Mouse (Mus musculus) intestine, embryonic 16.5 days (tissue): Measurements from ENCODE around the gene Mcf2l. TPM values are rescaled to one million over a fixed set of nuclear protein-coding genes. Genes with fewer than 3 reads are reported as not detected.

Experiments used
- ATAC-seq: fragments of 200-750 bp; cut with Nextera tagmentation; 2 replicates; pipeline ENCODE4 v1.8.0; 2017; ENCODE audit warnings: moderate TSS enrichment, moderate library complexity
- H3K27ac ChIP-seq: fragments of 300-500 bp; sonication (generic); 2 replicates; pipeline ENCODE4 v1.5.1; 2014; ENCODE audit warnings: mild to moderate bottlenecking, low read length
- H3K27me3 ChIP-seq: fragments of 300-500 bp; sonication (generic); replicated peaks from 2 replicates; pipeline ENCODE4 v1.6.1; 2014; ENCODE audit warnings: low read length, control low read depth, mixed read lengths; ENCODE audit not compliant: control insufficient read depth, insufficient read depth
- H3K36me3 ChIP-seq: fragments of 300-500 bp; sonication (generic); 2 replicates; pipeline ENCODE4 v1.6.1; 2014; ENCODE audit warnings: low read length, control low read depth; ENCODE audit not compliant: control insufficient read depth, insufficient read depth
- H3K4me1 ChIP-seq: fragments of 300-500 bp; sonication (generic); 2 replicates; pipeline ENCODE4 v1.6.1; 2014; ENCODE audit warnings: low read length, control low read depth, mixed read lengths; ENCODE audit not compliant: control insufficient read depth, insufficient read depth
- H3K4me2 ChIP-seq: fragments of 300-500 bp; sonication (generic); 2 replicates; pipeline ENCODE4 v1.6.1; 2014; ENCODE audit warnings: low read depth, low read length, control low read depth
- H3K4me3 ChIP-seq: fragments of 300-500 bp; sonication (generic); 2 replicates; pipeline ENCODE4 v1.5.1; 2014; ENCODE audit warnings: mild to moderate bottlenecking, low read length
- H3K9ac ChIP-seq: fragments of 300-500 bp; sonication (generic); 2 replicates; pipeline ENCODE4 v1.6.1; 2014; ENCODE audit warnings: low read depth, low read length
- H3K9me3 ChIP-seq: fragments of 300-500 bp; sonication (generic); 2 replicates; pipeline ENCODE4 v1.6.1; 2016; ENCODE audit warnings: low read length, control low read depth; ENCODE audit not compliant: control insufficient read depth
- WGBS: fragments of 180-500 bp; shearing (Covaris S2); extraction: QIAGEN DNeasy Blood & Tissue Kit; methylation state at CpG from one replicate; pipeline ENCODE4 v1.1.7; 2014; 5-methylcytosine and 5-hydroxymethylcytosine counted together
- polyA plus RNA-seq: library from polyadenylated mRNA; unstranded; fragments of >200 nt; fragmentation: Nextera tagmentation; extraction: Ambion mirVana; gene quantifications from 2 replicates; pipeline ENCODE4 v1.2.1, GENCODE M21; 2015

The Mcf2l gene
- polyA plus RNA-seq, 1 experiment from 2014 or later = 14.1 TPM

GRCm38 (mm10) chr8:12903790-12904415, 30.3 kb downstream of the Mcf2l start:
- Histone ChIP-seq H3K4me2 (no peak overlapping the region), H3K9me3 (no peaks in the 10 kb centered on the region), H3K4me1 (no peaks in the 10 kb centered on the region), H3K36me3 (no peaks in the 10 kb centered on the region), H3K9ac (no peak overlapping the region), H3K27me3 (no peaks in the 10 kb centered on the region), H3K27ac (no peak overlapping the region), H3K4me3 (no peak overlapping the region)
- ATAC-seq = no peak
- 81% methylated on average over 13 of the region's 13 CpGs for WGBS

DNA sequence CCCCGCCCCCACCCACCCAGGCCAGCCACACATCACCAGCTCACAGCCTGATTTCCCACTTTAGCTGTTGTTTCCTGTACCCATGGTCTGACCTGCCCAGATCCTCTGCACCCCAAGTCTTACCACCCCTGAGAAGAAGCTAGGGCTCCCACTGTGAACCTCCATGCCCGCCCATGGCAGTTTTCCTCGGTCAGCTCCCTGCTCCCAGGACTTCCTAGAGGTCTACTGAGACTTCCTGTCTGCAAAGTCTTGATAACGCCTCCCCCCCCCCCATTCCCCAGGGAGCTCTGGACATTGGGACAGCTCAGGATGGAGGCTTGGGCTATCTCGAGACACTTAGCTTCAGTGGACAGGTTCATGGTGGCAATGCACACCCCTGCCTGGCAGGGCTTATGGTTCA, 31.5 kb downstream of the Mcf2l start:
- Histone ChIP-seq H3K4me1 (no peaks in the 10 kb centered on the region), H3K27me3 (no peaks in the 10 kb centered on the region), H3K4me2 (no peak overlapping the region), H3K36me3 (no peaks in the 10 kb centered on the region), H3K27ac (no peak overlapping the region; the same call in 1 of the 2 replicates), H3K9me3 (no peaks in the 10 kb centered on the region), H3K4me3 (no peak overlapping the region), H3K9ac (no peak overlapping the region)
- 80% methylated on average over 5 of the region's 5 CpGs for WGBS
- ATAC-seq = no peak

- Histone ChIP-seq H3K4me2 (no peak overlapping the region), H3K9me3 (no peaks in the 10 kb centered on the region), H3K9ac (no peak overlapping the region), H3K27ac (no peak overlapping the region; the same call in none of the 2 replicates), H3K36me3 (no peaks in the 10 kb centered on the region), H3K4me1 (no peaks in the 10 kb centered on the region), H3K4me3 (no peak overlapping the region), H3K27me3 (no peaks in the 10 kb centered on the region)
- 76% methylated on average over 11 of the region's 11 CpGs for WGBS
- ATAC-seq = peak; percentile 55
Observed at GRCm38 (mm10) chr8:12905599-12906321, 32.2 kb downstream of the Mcf2l start.

DNA sequence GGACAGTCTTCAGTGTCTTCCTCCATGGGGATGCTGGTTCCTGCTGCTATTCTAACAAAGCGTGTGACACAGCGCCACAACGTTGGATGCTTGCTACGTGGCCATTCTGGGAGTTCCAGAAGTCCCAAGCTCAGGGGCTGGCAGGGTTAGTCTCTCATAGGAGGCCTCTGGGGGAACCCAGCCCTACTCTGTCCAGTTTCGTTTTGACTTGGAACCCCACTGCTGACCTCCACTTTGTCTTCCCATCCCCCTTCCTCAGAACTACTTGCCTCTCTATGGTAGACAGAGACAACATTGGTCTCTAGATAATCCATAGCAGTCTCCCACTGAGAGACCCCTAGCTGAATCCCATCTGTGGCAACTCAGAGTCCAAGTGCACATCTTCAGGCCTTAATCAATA, 33.0 kb downstream of the Mcf2l start:
- H3K4me2 ChIP-seq = no peak overlapping the region
- no peaks in the 10 kb centered on the region for H3K4me1 ChIP-seq
- H3K9me3 ChIP-seq = no peaks in the 10 kb centered on the region
- no peaks in the 10 kb centered on the region for H3K36me3 ChIP-seq
- H3K9ac ChIP-seq = no peak overlapping the region
- no peak overlapping the region for H3K27ac ChIP-seq
- ATAC-seq = no peak
- H3K27me3 ChIP-seq = no peaks in the 10 kb centered on the region
- no peak overlapping the region for H3K4me3 ChIP-seq
- WGBS = 78% methylated on average over 5 of the region's 5 CpGs

- Histone ChIP-seq H3K27me3 (no peaks in the 10 kb centered on the region), H3K4me3 (no peak overlapping the region), H3K4me1 (peaks cover 7% of the 10 kb centered on the region), H3K9me3 (no peaks in the 10 kb centered on the region), H3K9ac (no peak overlapping the region), H3K36me3 (no peaks in the 10 kb centered on the region), H3K4me2 (no peak overlapping the region), H3K27ac (no peak overlapping the region)
- WGBS = 80% methylated on average over 4 of the region's 4 CpGs
- no peak for ATAC-seq
Observed at GRCm38 (mm10) chr8:12907730-12908129, 34.1 kb downstream of the Mcf2l start.

DNA sequence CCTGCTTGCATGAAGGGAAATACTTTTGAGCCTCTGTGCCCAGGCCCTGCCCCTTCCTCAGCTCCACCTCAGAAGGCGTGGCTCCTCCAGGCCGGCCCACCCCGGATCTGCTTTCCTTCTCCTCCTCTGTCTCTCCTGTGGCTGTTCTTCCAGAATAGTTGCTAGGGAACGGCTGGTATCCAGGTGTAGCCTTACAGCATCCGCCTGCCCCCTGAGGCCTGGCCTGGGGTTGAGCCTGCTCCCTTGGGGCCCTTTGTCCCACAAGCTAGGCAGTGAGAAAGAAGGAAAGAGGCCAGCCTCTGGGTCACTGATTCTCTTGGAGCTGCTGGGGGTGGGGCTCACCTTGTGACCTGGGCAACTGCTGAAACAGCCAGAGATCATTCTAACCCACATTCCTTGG, 38.4 kb downstream of the Mcf2l start:
- H3K27ac ChIP-seq = no peak overlapping the region
- H3K36me3 ChIP-seq = no peaks in the 10 kb centered on the region
- H3K4me3 ChIP-seq = no peak overlapping the region
- H3K4me2 ChIP-seq = no peak overlapping the region
- H3K9me3 ChIP-seq = no peaks in the 10 kb centered on the region
- H3K4me1 ChIP-seq = peaks cover 10% of the 10 kb centered on the region
- H3K27me3 ChIP-seq = no peaks in the 10 kb centered on the region
- peak; percentile 63 for ATAC-seq
- WGBS = 28% methylated on average over 5 of the region's 5 CpGs
- H3K9ac ChIP-seq = no peak overlapping the region

DNA sequence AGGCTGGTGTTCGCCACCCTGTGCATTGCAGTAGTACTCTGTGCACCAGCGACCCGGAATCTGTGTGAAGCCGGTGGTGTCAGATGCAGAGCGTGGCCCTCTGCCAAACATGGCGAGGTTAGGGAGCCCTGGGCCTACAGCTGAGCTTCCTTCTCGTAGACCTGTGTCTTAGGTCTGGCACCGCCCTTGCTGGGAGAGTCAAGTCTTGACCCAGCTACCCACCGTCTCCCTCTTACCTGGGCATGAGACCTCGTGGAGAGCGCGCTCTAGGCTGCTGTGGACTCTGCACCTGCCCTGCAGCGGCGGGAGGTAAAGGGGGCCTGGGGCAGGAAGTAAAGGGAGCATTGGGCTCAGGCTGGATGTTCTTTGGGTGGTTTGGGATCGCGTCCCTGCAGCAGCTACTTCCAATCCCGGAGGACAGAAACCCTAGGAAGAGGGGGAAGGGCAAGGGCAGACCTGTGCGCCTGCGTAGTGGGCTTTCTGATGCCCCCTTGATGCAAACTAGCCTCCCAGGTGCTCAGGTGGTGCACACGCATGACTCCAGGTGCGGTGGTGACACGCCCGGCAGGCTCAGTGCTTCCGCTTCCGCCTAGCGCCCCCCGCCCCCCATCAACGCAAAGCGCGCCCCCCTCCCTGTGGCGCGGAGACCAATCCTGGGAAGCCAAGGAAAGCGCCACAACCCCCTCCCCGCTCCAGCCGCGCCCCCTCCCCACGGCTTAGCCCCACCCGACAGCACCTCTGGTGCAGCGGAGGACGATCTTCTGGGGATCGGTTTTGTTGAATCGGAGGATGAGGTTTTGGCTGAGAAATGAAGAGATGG, 41.8 kb downstream of the Mcf2l start:
- Histone ChIP-seq H3K9ac (peak overlapping the region; percentile 75), H3K4me2 (peak overlapping the region; percentile 86), H3K4me1 (peaks cover 10% of the 10 kb centered on the region), H3K27ac (0 out of 2 replicates have a peak overlapping the region, but pooled peaks have one; percentile 2), H3K4me3 (peak overlapping the region; percentile 55), H3K27me3 (no peaks in the 10 kb centered on the region), H3K9me3 (no peaks in the 10 kb centered on the region), H3K36me3 (no peaks in the 10 kb centered on the region)
- ATAC-seq = peak; percentile 82
- 14% methylated on average over 39 of the region's 42 CpGs for WGBS

DNA sequence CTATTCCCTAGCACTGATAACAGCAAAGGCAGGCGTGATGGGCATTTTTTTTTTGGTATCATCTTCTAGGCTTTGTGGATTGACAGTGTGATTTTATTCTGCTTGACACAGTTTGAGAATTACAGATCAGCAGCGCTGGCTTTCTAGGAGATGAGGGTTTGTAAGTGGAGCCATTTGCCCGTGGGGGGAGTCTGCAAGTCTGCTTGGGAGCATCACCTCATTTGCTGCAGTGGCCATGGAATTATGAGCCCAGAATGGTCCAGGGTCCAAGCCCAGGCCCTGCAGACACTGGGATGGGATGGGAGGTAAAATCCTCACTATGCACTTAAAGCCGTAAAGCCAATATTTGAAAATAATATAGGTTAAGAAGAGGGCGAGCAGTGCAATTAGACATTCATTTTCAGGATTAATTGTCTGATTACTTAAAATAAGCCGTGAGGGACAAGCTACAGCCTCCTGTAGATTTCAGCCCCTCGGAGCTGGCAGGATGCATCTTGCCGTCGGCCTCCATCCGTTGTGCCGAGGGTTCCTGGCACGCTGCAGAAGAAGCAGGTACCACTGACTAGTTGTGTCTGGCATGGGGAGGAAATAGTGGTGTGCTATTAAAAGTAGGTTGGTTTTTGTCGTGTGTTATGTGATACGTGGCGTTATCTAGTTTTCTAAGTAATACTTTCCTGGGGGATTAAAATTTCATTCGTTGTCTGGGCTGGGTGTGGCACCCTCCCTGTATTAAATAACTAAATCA, 42.7 kb downstream of the Mcf2l start:
- Histone ChIP-seq H3K4me1 (peaks cover 10% of the 10 kb centered on the region), H3K27ac (no peak overlapping the region), H3K9me3 (no peaks in the 10 kb centered on the region), H3K4me3 (peak overlapping the region; percentile 55), H3K27me3 (no peaks in the 10 kb centered on the region), H3K36me3 (no peaks in the 10 kb centered on the region), H3K9ac (peak overlapping the region; percentile 75), H3K4me2 (peak overlapping the region; percentile 86)
- ATAC-seq = no peak
- whole genome bisulfite sequencing = 57% methylated on average over 16 of the region's 16 CpGs

GRCm38 (mm10) chr8:12917029-12917428, 43.4 kb downstream of the Mcf2l start:
- Histone ChIP-seq H3K9ac (no peak overlapping the region), H3K27me3 (no peaks in the 10 kb centered on the region), H3K36me3 (no peaks in the 10 kb centered on the region), H3K27ac (no peak overlapping the region), H3K4me3 (no peak overlapping the region), H3K4me1 (peaks cover 7% of the 10 kb centered on the region), H3K4me2 (no peak overlapping the region), H3K9me3 (no peaks in the 10 kb centered on the region)
- WGBS = 86% methylated on average over 3 of the region's 3 CpGs
- ATAC-seq = no peak
